Comparison of ENCODE assay signal across 10 mouse cellular contexts in the genomic region with DNA sequence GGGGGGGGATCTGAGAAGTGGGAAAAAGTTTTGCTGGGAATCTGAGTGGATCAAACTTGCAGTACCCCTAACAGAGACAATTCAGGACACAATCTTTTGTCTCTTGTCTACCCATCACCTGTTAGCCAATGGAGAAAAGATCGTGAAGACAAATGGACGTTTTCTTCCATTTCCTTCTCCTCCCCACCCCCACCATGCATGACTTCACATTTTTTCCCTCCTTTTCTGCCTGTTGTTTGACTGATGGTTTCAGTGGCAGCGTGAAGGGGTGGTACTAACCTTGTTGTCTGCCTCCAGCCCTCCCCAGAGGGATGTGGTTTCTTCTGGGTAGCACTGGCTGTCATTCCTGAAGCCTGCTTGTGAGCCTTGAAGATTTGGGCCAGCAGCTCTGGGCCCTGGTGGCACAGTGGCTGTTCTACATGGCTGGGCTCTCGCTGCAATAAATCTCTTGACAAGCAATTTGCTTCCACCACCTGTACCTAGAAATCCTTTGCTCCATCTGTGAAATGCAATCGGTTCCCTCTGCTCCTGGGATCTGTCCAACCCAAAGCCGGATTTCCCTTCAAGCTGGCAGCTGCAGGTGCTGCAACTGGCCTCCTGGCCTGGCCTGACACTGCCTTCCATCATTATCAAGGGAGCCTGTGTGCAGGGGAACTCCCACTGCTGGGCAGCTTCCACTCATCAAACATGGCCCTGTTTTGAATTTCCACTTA.
A peak's percentile ranks its signal among the peaks of the same experiment; 100 is the strongest.
DNase-seq lines count a peak whose midpoint lies in the region; ATAC-seq and TF ChIP-seq lines count a peak whose summit lies in the region.
"Had no signal": no experiment of that assay in that cellular context is flagged by ENCODE, and none has a peak within 500 bp of the region (broad histone marks: within the 10 kb centered on the region; RNA-seq: fewer than 3 reads in every experiment).

No protein-coding gene starts in this region.

- peak; percentile 25 for DNase-seq in adrenal gland, postnatal 10 days
- no peak for DNase-seq in adrenal gland, adult 8-10 months
- peak; percentile 72 for DNase-seq in midbrain, postnatal 0 days (ENCODE audit: low spot score)
- no peak for DNase-seq in right cerebral cortex, postnatal 4 days
- DNase-seq in lung, postnatal 36 days, result no peak
- DNase-seq: heart, postnatal 10 days; lung, adult 18-20 months had no signal

- no peaks in the 10 kb centered on the region for H3K27me3 ChIP-seq in midbrain, postnatal 0 days (ENCODE audit: insufficient read depth, low read length)
- no peaks in the 10 kb centered on the region for H3K27me3 ChIP-seq in midbrain, embryonic 16.5 days (ENCODE audit: control insufficient read depth, insufficient read depth, low read depth, low read length)
- H3K27me3 ChIP-seq in neural tube, embryonic 15.5 days (replicated peaks), result no peaks in the 10 kb centered on the region

- no peak overlapping the region for H3K9ac ChIP-seq in midbrain, postnatal 0 days (replicated peaks; ENCODE audit: low read length, poor library complexity, severe bottlenecking)
- H3K9ac ChIP-seq in midbrain, embryonic 16.5 days (ENCODE audit: low read depth, low read length), result no peak overlapping the region
- H3K9ac ChIP-seq in neural tube, embryonic 15.5 days (replicated peaks), result no peak overlapping the region

- no peak overlapping the region for H3K4me2 ChIP-seq in midbrain, postnatal 0 days (ENCODE audit: low read depth, low read length, poor library complexity, severe bottlenecking)
- no peak overlapping the region for H3K4me2 ChIP-seq in midbrain, embryonic 16.5 days (ENCODE audit: low read length)
- H3K4me2 ChIP-seq in neural tube, embryonic 15.5 days, result no peak overlapping the region

- no peak overlapping the region for H3K27ac ChIP-seq in midbrain, postnatal 0 days (ENCODE audit: low read depth, low read length)
- H3K27ac ChIP-seq in midbrain, embryonic 16.5 days (ENCODE audit: low read length), result no peak overlapping the region
- H3K27ac ChIP-seq in neural tube, embryonic 15.5 days (replicated peaks), result peak overlapping the region; percentile 41

- no peak for TF ChIP-seq CTCF in midbrain, postnatal 0 days (IDR thresholded peaks at IDR 0.05)

- H3K4me3 ChIP-seq in midbrain, postnatal 0 days (ENCODE audit: low read depth, low read length), result no peak overlapping the region
- no peak overlapping the region for H3K4me3 ChIP-seq in midbrain, embryonic 16.5 days (ENCODE audit: low read depth, low read length)
- no peak overlapping the region for H3K4me3 ChIP-seq in neural tube, embryonic 15.5 days (replicated peaks)

- 60% methylated on average over 6 of the region's 6 CpGs for WGBS in midbrain, postnatal 0 days
- WGBS in midbrain, embryonic 16.5 days, result 51% methylated on average over 6 of the region's 6 CpGs
- WGBS in neural tube, embryonic 15.5 days, result 50% methylated on average over 6 of the region's 6 CpGs

- H3K36me3 ChIP-seq in midbrain, postnatal 0 days (ENCODE audit: insufficient read depth, low read length), result no peaks in the 10 kb centered on the region
- no peaks in the 10 kb centered on the region for H3K36me3 ChIP-seq in midbrain, embryonic 16.5 days (ENCODE audit: control insufficient read depth, insufficient read depth, low read length)
- H3K36me3 ChIP-seq in neural tube, embryonic 15.5 days, result no peaks in the 10 kb centered on the region

- ATAC-seq in midbrain, postnatal 0 days (ENCODE audit: low FRiP score), result no peak
- ATAC-seq in midbrain, embryonic 16.5 days, result no peak
- peak; percentile 33 for ATAC-seq in granulocyte monocyte progenitor cell, adult 5-6 weeks (replicated peaks; ENCODE audit: poor library complexity, severe bottlenecking)
- ATAC-seq in neural tube, embryonic 15.5 days (ENCODE audit: low FRiP score), result peak; percentile 26; the same call in 1 of the 2 replicates

- H3K4me1 ChIP-seq in midbrain, postnatal 0 days (ENCODE audit: insufficient read depth, low read length), result no peaks in the 10 kb centered on the region
- H3K4me1 ChIP-seq in midbrain, embryonic 16.5 days (ENCODE audit: control insufficient read depth, insufficient read depth, low read length), result peaks cover 5% of the 10 kb centered on the region; the same call in 1 of the 2 replicates
- peaks cover 12% of the 10 kb centered on the region for H3K4me1 ChIP-seq in neural tube, embryonic 15.5 days

- no peaks in the 10 kb centered on the region for H3K9me3 ChIP-seq in midbrain, postnatal 0 days (ENCODE audit: low read length)
- no peaks in the 10 kb centered on the region for H3K9me3 ChIP-seq in midbrain, embryonic 16.5 days (replicated peaks; ENCODE audit: control insufficient read depth, low read length, poor library complexity, severe bottlenecking)
- no peaks in the 10 kb centered on the region for H3K9me3 ChIP-seq in neural tube, embryonic 15.5 days (replicated peaks)

Comparison
In these comparisons a context has a peak if more than half of its experiments do, and no peak if none do; other contexts are left out.
1. DNase-seq: peak in adrenal gland, postnatal 10 days (single experiment) and midbrain, postnatal 0 days (single experiment); none in adrenal gland, adult 8-10 months (single experiment), right cerebral cortex, postnatal 4 days (single experiment) and lung, postnatal 36 days (single experiment).
2. ATAC-seq: peak in granulocyte monocyte progenitor cell, adult 5-6 weeks (single experiment) and neural tube, embryonic 15.5 days (single experiment); none in midbrain, postnatal 0 days (single experiment) and midbrain, embryonic 16.5 days (single experiment).